Mouse (Mus musculus) forebrain, embryonic 12.5 days (tissue): Measurements from ENCODE around the gene Zfp706. TPM values are rescaled to one million over a fixed set of nuclear protein-coding genes. Genes with fewer than 3 reads are reported as not detected.
A peak's percentile ranks its signal among the peaks of the same experiment; 100 is the strongest.
"Not testable (repeated sequence)": the region's sequence is repeated elsewhere in the genome, so short reads cannot be mapped to it uniquely, and the experiment has no call there.

ENCODE experiments used
- ATAC-seq: fragments of 200-750 bp; cut with Nextera tagmentation; 2 replicates; pipeline ENCODE4 v1.8.0; 2017; ENCODE audit warnings: moderate TSS enrichment; ENCODE audit not compliant: low FRiP score
- H3K27ac ChIP-seq: fragments of 300-500 bp; sonication (generic); 2 replicates; pipeline ENCODE4 v1.5.1; 2016; ENCODE audit warnings: mild to moderate bottlenecking
- H3K27me3 ChIP-seq: fragments of 300-500 bp; sonication (generic); 2 replicates; pipeline ENCODE4 v1.6.1; 2016; ENCODE audit warnings: mild to moderate bottlenecking
- H3K36me3 ChIP-seq: fragments of 300-500 bp; sonication (generic); replicated peaks from 2 replicates; pipeline ENCODE4 v1.6.1; 2016; ENCODE audit warnings: mild to moderate bottlenecking
- H3K4me1 ChIP-seq: fragments of 300-500 bp; sonication (generic); 2 replicates; pipeline ENCODE4 v1.6.1; 2016
- H3K4me2 ChIP-seq: fragments of 300-500 bp; sonication (generic); 2 replicates; pipeline ENCODE4 v1.6.1; 2016; ENCODE audit warnings: mild to moderate bottlenecking, moderate library complexity
- H3K4me3 ChIP-seq: fragments of 300-500 bp; sonication (generic); replicated peaks from 2 replicates; pipeline ENCODE4 v1.5.1; 2016; ENCODE audit warnings: mild to moderate bottlenecking
- H3K9ac ChIP-seq: fragments of 300-500 bp; sonication (generic); 2 replicates; pipeline ENCODE4 v1.6.1; 2016; ENCODE audit warnings: mild to moderate bottlenecking
- H3K9me3 ChIP-seq: fragments of 300-500 bp; sonication (generic); 2 replicates; pipeline ENCODE4 v1.6.1; 2016
- WGBS: fragments of 180-500 bp; shearing (Covaris S2); methylation state at CpG from one replicate; pipeline ENCODE4 v1.1.7; 2016; 5-methylcytosine and 5-hydroxymethylcytosine counted together
- polyA plus RNA-seq: library from polyadenylated mRNA; unstranded; fragments of >200 nt; fragmentation: Nextera tagmentation; extraction: Ambion mirVana; gene quantifications from 2 replicates; pipeline ENCODE4 v1.2.1, GENCODE M21; 2016

Zfp706 gene
- polyA plus RNA-seq, 1 experiment from 2014 or later = 463 TPM

DNA sequence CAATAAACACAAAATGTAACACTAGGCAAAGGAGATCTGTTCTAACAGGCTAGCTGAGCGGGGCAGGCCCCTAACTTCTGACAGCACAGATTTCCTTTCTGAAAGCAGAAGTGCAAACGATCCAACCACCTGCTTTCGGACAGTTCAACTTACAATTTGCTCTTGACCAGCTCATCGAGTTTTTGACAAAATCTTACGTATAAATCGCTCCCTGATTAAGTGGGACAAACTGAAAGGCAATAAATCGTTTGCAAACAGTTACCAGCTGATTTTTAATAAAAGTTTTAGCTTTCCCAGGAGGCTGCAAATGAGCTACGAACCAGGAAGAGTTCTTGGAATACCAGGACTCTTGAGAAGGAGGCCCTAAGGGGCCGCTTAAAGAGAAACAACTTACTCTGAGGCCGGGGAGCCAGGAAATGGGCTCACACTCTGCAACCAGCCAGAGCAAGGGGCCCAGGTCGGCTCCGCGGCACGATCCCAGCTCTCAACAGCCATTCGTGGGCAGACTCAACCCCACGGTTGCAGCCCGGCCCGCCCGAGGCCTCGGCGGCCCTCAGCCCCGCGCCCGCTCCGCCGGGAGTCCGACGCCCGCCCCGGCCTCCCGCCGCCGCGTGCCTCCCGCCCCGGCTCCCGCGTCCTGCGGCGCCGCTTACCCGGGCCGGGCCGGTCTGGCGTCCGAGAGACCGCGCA, 953 bp downstream of the Zfp706 start:
- under 1% methylated on average over 44 of the region's 48 CpGs for WGBS
- H3K9me3 ChIP-seq = no peaks in the 10 kb centered on the region
- peak overlapping the region; percentile 97 for H3K9ac ChIP-seq

GRCm38 (mm10) chr15:37005793-37006474, 1.6 kb downstream of the Zfp706 start:
- Histone ChIP-seq H3K4me3 (peak overlapping the region; percentile 88), H3K36me3 (peaks cover 23% of the 10 kb centered on the region), H3K27ac (peak overlapping the region; percentile 95; the same call in 1 of the 2 replicates), H3K9me3 (no peaks in the 10 kb centered on the region), H3K9ac (peak overlapping the region; percentile 97), H3K4me2 (peak overlapping the region; percentile 60), H3K4me1 (peaks cover 32% of the 10 kb centered on the region), H3K27me3 (no peaks in the 10 kb centered on the region)
- ATAC-seq = no peak
- WGBS = 41% methylated on average over 7 of the region's 7 CpGs

More for the DNA sequence above, 953 bp downstream of the Zfp706 start:
- no peak; the same call in 1 of the 2 replicates for ATAC-seq
- Histone ChIP-seq H3K4me2 (peak overlapping the region; percentile 60), H3K36me3 (peaks cover 17% of the 10 kb centered on the region), H3K4me3 (peak overlapping the region; percentile 88), H3K27ac (peak overlapping the region; percentile 95), H3K4me1 (peaks cover 32% of the 10 kb centered on the region), H3K27me3 (no peaks in the 10 kb centered on the region)

DNA sequence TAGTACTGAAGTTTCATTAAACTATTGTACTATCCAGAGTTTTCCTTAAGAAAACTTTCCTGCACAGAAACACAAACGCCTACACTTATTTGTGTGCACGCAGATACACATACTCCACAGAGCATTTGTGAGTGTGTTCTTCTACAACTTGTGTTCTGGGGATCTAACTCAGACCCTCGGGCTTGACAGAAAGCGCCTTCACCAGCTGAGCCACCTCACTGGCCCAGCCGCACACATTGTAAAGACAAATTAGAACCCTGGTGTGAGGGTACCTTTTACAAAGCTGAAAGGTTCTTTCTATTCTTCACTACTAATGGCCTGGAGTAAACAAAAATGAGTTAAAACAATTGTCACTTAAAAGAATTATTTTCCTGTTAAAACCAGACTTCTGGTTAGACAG, 2.7 kb downstream of the Zfp706 start:
- Histone ChIP-seq H3K27ac (no peak overlapping the region), H3K9me3 (no peaks in the 10 kb centered on the region), H3K36me3 (peaks cover 33% of the 10 kb centered on the region), H3K4me1 (peaks cover 32% of the 10 kb centered on the region), H3K4me2 (peak overlapping the region; percentile 60), H3K9ac (no peak overlapping the region), H3K4me3 (no peak overlapping the region), H3K27me3 (no peaks in the 10 kb centered on the region)
- no peak for ATAC-seq
- 64% methylated on average over 5 of the region's 5 CpGs for WGBS

GRCm38 (mm10) chr15:37002276-37002675, 5.3 kb downstream of the Zfp706 start:
- Histone ChIP-seq H3K27me3 (no peaks in the 10 kb centered on the region), H3K27ac (no peak overlapping the region), H3K9ac (no peak overlapping the region), H3K4me3 (no peak overlapping the region), H3K9me3 (peaks cover 4% of the 10 kb centered on the region; the same call in 1 of the 2 replicates), H3K36me3 (peaks cover 59% of the 10 kb centered on the region), H3K4me2 (no peak overlapping the region), H3K4me1 (peaks cover 21% of the 10 kb centered on the region)
- no peak for ATAC-seq
- WGBS = 93% methylated on average over 7 of the region's 7 CpGs

DNA sequence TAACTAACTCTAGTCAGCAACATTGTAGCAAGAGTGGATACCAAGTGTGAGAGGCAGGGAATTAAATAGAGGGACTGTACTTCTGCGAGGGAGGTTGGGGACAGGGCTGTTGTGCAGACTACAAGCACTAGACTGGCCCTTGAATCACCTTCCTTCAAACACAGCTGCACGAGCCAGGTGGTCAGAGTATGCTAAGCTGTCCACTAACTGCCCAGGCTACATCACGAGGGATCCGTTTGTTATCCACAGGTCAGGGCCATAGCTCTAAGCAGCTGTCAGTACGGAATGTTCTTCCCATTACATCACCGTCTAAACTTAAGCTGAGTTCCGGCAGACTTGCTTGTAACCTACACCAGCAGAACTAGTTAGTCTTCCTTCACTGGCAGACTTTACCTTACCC, 8.0 kb downstream of the Zfp706 start:
- H3K27ac ChIP-seq, H3K4me3 ChIP-seq, ATAC-seq, H3K9me3 ChIP-seq, H3K27me3 ChIP-seq, H3K4me2 ChIP-seq, H3K4me1 ChIP-seq, H3K9ac ChIP-seq: not testable (repeated sequence)
- peaks cover 65% of the 10 kb centered on the region for H3K36me3 ChIP-seq
- WGBS = 91% methylated on average over 7 of the region's 7 CpGs

DNA sequence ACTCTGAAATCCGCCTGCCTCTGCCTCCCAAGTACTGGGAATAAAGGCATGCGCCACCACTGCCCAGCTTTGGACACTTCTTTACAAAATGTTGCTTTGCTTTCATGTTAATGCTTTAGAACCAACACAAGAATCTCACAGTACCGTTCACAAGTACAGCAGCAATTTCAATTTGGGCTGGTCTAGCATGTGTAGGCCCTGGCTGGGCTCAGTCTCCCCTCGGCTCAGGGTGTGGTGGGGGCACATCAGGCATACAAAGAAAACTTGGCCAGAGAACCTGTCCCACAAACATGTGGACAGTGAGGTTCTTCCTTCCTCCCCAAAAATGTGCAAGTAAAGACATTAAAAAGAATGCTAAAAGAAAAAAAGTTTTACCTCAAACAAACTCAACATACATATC, 12.4 kb downstream of the Zfp706 start:
- no peak overlapping the region for H3K4me3 ChIP-seq

GRCm38 (mm10) chr15:36994665-36995064, 12.9 kb downstream of the Zfp706 start:
- no peak overlapping the region for H3K27ac ChIP-seq

More for the DNA sequence above, 12.4 kb downstream of the Zfp706 start:
- H3K9me3 ChIP-seq = peaks cover 5% of the 10 kb centered on the region; the same call in 1 of the 2 replicates
- H3K4me2 ChIP-seq = no peak overlapping the region
- H3K36me3 ChIP-seq = peaks cover 35% of the 10 kb centered on the region
- no peak overlapping the region for H3K9ac ChIP-seq
- over 99% methylated on average over 4 of the region's 4 CpGs for WGBS
- no peak overlapping the region for H3K27ac ChIP-seq
- peaks cover 20% of the 10 kb centered on the region for H3K4me1 ChIP-seq
- H3K27me3 ChIP-seq = no peaks in the 10 kb centered on the region
- ATAC-seq = no peak

DNA sequence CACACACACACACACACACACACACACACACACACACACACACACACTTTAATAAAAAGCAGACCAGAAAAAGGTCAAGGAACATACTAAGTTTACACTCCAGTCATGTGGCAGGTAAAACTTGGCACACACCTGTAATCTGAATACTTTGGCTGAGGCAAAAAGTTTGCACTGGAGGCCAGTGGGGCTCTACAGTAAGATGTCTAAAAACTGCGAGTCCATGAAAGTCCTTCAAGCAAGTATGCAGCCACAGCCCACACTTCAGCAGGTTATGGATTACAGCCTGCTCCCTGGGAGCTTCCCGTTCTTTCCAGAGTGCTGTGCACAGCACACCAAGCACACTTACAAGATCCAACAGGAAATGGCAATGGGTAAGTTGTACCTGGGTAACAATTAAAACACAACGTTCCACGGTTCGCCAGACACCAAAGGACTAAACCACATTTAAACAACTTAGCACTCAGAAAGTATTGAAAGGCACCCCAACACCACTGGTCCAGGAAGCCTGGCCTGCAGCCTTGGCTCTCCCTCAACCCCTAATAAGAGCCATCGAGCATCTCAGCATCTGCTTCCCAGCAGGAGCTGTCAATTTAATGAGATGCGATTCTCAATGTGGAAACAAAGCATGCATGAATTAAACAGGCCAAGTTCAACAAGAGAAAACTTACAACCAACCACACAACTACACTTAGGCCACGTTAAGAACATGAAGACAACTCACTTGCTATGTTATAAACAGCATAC, 14.0 kb downstream of the Zfp706 start:
- H3K9me3 ChIP-seq = peaks cover 5% of the 10 kb centered on the region; the same call in 1 of the 2 replicates
- H3K4me2 ChIP-seq = no peak overlapping the region
- H3K27me3 ChIP-seq = no peaks in the 10 kb centered on the region
- peak; percentile 69; the same call in 1 of the 2 replicates for ATAC-seq
- no peak overlapping the region for H3K9ac ChIP-seq
- no peak overlapping the region for H3K4me3 ChIP-seq
- 0 out of 2 replicates have a peak overlapping the region, but pooled peaks have one; percentile 47 for H3K27ac ChIP-seq
- H3K36me3 ChIP-seq = peaks cover 20% of the 10 kb centered on the region
- 48% methylated on average over 8 of the region's 8 CpGs for WGBS
- H3K4me1 ChIP-seq = peaks cover 23% of the 10 kb centered on the region

More at GRCm38 (mm10) chr15:36994665-36995064, 12.9 kb downstream of the Zfp706 start:
- H3K27me3 ChIP-seq = no peaks in the 10 kb centered on the region
- H3K9ac ChIP-seq = no peak overlapping the region
- H3K4me3 ChIP-seq = no peak overlapping the region
- peaks cover 21% of the 10 kb centered on the region for H3K4me1 ChIP-seq
- H3K36me3 ChIP-seq = peaks cover 30% of the 10 kb centered on the region
- 81% methylated on average over 1 of the region's 1 CpGs for WGBS
- ATAC-seq = no peak
- H3K9me3 ChIP-seq = peaks cover 5% of the 10 kb centered on the region; the same call in 1 of the 2 replicates
- H3K4me2 ChIP-seq = no peak overlapping the region

DNA sequence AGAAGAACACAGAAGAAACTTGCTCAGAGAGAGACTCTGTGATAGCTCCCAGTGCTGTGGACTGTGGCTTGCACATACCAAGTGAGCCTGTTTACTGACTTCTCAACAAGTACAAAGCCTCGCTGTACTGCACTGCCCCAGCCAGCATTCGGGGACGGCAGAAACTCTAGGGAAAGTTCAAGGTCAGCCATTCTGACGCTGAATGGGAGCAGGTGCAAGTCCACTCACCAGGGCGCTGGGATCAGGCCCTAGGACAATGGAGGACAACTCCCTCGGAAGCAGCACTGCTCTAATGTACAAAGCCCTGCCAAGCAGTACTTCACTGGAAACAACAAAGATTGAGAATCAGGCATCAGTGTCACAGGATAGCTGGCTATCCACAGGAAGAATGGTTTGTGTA, 16.2 kb downstream of the Zfp706 start:
- Histone ChIP-seq H3K9me3 (no peaks in the 10 kb centered on the region), H3K4me2 (no peak overlapping the region), H3K36me3 (0 out of 2 replicates have a peak, but pooled peaks cover 4% of the 10 kb centered on the region), H3K9ac (no peak overlapping the region), H3K4me3 (no peak overlapping the region), H3K27me3 (no peaks in the 10 kb centered on the region), H3K27ac (no peak overlapping the region), H3K4me1 (peaks cover 29% of the 10 kb centered on the region)
- ATAC-seq = no peak
- 43% methylated on average over 6 of the region's 6 CpGs for WGBS

DNA sequence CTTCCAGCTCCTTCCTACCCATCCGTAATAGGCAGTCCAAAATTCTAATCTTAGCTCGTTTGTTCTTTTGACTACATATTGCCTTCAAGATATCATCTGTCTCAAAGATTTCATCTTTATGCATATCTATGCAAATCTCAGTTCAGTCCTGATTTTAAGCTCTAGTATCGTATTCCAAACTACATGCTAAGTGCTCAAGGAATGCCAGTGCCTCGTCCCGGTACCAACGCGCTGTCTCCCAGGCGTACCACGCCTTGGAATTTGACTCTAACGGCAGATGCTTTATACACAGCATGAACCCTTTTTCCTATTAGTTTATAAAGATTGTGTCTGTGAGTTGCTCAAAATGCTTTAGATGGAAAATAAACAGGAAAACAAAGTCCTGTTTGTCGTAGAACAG, 17.7 kb downstream of the Zfp706 start:
- Histone ChIP-seq H3K4me2 (no peak overlapping the region), H3K9ac (no peak overlapping the region), H3K4me1 (peaks cover 29% of the 10 kb centered on the region), H3K4me3 (no peak overlapping the region), H3K27ac (no peak overlapping the region), H3K27me3 (no peaks in the 10 kb centered on the region), H3K36me3 (no peaks in the 10 kb centered on the region), H3K9me3 (no peaks in the 10 kb centered on the region)
- no peak for ATAC-seq
- WGBS = 87% methylated on average over 11 of the region's 11 CpGs

- Histone ChIP-seq H3K27ac (no peak overlapping the region), H3K27me3 (no peaks in the 10 kb centered on the region), H3K4me3 (no peak overlapping the region), H3K9ac (no peak overlapping the region), H3K9me3 (no peaks in the 10 kb centered on the region), H3K4me1 (peaks cover 24% of the 10 kb centered on the region), H3K36me3 (no peaks in the 10 kb centered on the region), H3K4me2 (no peak overlapping the region)
- WGBS = 97% methylated on average over 2 of the region's 2 CpGs
- ATAC-seq = no peak
These were observed 18.9 kb downstream of the Zfp706 start for GRCm38 (mm10) chr15:36988718-36989115.
